Mouse (Mus musculus) testis, postnatal 14 days (tissue): ENCODE results near the gene Zkscan1.
"Not testable (repeated sequence)": the region's sequence is repeated elsewhere in the genome, so short reads cannot be mapped to it uniquely, and the experiment has no call there.

Experiments
- DNase-seq: peaks from one replicate; pipeline ENCODE4 v3.0.0; 2021; ENCODE audit warnings: low spot score

Zkscan1 gene

DNA sequence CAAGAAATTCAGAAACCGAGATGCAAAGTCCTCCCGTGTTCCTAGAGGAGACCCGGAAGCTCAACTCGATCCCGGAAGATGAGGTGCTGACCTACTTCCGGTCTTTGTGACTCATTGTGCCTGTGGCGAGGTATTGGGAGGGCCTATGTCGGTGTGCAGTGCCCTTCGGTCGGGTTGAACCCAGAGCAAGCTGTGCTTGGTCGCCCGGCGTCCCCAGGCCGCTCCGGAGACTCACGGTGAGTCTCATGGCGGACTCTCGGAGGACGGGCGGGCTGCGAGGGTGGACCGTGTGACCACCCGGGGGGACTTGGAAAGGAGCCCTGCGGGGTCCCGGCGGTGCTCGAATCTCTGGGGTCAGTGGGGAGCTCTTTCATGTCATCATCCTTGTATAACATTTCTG lies at the start of gene Zkscan1:
Zkscan1 (plus strand) TSS at position 89 of the 400 bp plus-strand sequence.
- DNase-seq = peak; percentile 86

DNA sequence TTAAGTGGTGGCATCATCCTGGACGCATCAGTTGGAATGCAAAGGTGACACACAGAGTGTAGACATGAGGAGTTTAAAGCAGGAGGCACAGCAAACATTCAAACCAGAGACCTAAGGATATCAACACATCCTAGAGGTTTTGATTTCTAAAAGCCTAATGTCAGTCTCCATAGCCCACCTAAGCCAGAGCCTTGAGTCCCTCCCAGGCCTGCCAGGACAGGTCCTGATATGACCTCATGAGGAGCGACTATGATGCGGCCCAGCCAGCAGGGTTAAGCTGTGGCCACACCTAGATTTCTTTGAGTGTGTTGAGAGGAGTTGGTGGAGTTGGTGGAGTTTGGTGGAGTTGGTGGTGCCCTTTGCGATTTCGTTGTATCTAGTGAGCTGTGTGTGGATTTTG lies 32.0 kb upstream of the Zkscan1 start, which contains the start of gene Smok3c:
Smok3c (plus strand) TSS at position 301 of the 400 bp plus-strand sequence.
- DNase-seq = not testable (repeated sequence)

DNA sequence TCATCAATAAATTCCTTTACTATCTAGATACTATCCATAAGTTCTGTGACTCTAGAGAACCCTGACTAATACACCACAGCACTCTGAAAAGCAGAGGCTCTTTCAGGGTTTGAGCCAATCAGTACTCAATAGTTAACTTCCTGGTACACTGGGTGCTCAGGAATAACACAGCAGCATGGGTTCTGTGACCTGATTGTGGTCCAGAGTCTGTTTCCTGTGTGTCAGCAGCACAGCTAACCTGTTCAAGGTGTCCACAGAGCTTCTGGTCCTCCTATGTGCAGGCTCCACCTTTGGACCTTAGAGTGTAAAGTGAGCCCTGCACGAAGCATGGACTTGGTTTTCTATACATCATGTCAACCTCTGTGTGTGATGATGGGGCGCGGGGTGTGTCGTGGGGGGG lies 11.1 kb upstream of the Zkscan1 start:
- no peak for DNase-seq

DNA sequence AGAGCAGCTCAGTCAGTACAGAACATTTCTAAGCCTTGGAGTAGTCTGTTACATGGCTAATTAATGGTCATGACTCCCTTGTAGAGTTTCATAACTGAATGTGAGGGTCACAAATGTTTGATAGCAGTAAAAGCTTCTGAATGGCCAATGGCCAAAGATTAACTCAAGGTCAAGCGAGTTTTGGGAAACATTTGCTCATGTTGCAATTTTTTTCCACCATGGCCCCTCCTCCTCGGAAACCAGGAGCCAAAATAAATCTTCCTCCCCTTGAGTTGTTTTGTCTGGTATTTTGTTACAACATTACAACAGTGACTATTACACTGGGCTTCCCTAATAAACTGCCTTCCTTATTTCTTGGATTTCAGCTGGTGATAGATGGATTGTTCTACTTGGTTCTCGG lies 9.2 kb upstream of the Zkscan1 start:
- no peak for DNase-seq

DNA sequence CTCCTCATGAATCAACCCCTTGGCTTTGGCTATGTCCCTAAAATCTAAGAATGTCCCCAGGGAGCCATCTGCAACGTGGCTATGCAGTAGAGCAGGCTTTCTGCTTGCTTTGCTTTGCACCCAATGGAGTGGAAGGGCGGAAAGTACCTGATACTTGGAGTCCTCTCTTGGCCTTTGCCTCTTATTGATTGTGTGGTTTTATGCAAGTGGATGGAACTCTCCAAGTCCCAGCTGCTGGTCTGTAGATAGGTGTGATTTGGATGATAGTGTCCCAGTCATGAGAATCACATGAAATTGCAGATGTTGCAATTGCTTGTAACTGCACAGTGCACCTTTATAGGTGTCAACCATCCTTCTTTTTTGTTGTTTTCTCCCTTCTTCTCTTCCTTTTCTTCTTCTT lies 8.7 kb upstream of the Zkscan1 start:
- DNase-seq = no peak

DNA sequence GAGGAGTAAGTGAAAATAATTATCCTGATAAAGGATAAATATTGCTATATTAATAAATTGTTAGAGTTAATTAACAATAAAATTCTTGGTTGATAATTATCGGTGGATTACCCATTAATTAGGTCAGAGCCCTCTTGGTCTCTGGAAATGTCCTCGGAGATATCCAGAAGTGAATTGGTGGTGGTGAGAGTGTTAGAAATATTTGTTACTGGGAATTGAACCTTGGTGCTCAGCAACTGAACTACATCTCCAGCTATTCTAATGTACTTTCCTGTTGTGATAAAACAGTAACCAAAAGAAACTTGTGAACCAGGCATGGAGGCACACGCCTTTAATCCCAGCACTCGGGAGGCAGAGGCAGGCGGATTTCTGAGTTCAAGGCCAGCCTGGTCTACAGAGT lies 4.4 kb upstream of the Zkscan1 start:
- no peak for DNase-seq

DNA sequence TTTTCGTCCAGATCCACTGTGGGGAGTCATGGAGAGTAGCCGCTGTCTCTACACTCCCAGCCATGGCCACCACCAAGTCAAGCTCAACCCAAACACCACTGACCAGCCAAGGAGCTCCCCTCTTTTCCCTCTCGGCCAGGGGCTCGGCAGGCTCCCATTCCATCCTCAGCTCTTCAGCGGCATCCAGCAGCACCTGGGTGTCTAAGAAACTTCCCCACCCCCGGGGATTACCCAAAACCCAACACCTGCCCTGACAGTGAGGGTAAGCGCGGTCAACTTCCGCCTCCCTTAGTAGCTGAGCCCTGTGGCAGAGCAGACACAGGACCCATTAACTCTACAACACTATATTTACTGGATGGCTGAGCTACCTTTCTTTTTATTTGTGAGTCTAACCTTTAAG lies 3.4 kb upstream of the Zkscan1 start:
- no peak for DNase-seq

DNA sequence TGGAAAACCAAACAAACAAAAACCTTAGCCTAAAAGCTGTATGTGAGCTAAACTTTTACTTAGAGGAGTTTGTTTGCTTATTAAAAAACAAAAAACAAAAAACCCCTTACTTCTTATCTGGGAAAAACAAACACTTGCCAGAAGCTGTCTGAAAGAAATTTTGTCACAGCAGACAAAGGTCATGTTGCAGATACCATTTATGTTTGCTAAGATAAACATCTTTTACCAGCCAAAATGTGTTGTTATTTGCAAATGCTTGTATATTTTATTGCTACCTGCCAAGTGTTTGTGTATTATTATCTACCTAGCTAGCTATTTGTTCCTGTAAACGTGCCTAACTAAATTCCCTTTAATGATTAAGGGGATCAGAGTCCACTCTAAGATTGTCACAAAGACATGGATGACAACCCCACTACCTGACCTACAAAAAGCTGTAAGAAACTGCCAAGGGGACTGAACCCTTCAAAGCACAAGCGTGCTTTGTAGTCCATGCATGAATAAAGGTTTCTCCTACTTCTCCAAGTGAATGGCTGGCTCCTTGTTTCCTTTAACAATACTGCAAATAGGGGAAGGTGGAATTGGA lies 1.5 kb upstream of the Zkscan1 start:
- DNase-seq = no peak

DNA sequence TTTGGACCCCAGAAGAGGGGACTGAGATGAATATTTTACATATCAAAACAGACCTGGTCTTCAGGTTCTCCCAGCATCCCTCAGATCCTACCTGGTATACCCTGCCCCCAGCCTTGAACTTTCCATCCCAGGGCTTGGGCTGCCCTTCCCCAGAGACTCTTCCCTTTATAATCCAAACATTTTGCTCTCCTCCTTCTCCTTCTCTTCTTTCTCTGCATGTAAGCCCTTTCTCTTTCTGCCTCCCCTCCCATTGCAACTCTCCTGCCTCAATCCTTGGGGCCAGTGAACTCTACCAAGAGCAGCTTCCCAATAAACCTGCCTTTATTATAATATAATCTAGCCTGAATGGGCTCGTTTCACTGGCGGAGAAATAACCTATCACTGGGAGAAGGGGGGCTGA lies 948 bp upstream of the Zkscan1 start:
- no peak for DNase-seq

DNA sequence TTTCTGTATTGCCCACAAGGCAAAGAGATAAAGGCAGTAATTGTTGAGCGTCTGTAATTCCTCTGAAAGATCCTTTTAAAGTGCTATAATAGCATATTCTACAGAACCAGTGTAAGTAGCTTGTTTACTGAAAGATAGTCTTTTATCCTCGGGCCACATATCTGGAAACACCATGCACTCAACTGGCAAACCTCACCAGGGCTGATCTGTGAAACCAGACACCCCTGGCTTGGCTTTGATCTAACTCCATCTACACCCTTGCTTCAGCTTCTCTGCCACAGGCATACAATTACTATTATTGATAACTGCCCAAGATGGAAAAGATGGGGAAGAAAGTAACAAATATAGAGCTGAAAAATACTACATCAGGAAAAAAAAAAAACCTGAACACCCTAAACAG lies 377 bp upstream of the Zkscan1 start:
- DNase-seq = no peak

DNA sequence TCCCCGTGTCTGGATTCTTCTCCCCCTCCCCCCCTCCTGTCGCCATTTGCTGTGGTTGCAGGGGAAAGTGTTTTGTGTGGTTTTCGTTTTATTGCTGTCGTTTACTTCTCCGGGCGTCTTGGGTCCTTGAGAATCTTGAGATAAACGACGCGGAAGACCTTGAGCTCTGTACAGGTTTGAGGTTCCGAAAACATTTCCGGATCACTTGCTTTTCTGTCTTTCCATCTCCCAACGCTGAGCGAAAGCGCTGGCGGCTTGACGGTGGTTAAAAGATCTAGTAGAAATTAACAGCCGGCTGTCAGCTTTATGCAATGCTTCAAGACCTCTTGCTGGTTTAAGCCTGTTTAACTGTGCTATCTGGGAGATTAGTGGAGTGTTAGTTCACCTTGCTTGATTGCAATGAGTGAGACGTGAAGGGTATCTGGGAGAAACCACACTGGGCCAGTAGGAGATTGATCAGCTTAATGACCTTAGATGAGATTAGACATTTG lies 582 bp downstream of the Zkscan1 start:
- DNase-seq = no peak

DNA sequence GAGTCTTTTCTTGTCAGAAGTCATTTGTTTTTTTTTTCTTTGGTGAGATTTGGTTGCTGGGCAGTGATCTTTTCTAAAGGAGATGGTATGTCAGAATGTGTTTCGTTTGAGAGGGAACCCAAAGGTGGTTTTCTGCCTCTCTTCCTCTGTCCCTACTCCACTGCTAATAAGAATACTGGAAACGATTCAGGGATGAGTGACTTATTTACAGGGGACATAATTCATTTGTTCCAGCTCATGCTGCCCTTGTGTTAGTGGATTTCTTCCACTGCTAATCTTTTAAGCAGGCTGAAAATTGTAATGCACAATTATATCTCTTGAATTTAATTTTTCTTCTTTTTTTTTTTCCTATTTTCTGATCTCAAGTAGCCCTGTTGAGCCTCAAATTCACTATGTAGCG lies 2.0 kb downstream of the Zkscan1 start:
- no peak for DNase-seq

DNA sequence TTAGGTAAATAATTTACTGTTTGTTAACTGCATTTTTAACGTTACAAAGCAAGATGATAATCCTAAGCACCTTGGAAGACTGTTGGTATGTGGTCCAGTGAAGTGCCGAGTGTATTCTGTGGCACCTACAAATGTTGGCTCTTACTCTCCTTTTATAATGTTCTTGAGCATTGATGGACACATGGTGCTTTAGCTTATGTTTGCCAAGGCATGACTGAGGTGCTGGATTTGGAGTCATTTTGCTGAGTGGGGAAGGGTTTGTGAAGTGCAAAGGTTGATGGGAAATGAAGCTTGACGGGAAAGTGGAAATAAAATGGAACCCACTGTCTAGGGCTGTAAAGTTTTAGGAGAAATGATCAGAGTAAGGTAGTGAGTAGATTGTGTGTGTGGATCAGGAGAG lies 3.5 kb downstream of the Zkscan1 start:
- DNase-seq = no peak

DNA sequence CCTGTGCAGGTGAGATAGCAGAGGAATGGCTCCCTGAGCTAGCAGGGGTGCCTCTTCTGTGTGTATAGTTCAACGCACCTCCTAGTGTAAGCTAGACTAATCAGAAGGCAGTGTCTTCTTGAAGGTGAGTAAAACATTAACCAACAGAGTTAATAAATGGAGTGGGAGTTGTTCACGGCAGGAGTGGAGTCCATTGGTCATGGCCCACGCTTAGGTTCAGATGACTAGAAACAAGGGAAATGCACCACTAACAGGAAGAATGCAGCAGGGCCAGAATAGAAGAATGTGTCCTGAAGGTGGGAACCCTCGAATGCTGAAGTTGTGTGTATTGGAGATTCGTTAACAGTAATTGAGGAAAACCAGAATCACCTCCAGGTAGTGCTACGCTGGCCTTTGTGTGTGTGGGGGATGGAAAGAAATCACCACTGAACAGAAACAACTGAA lies 4.2 kb downstream of the Zkscan1 start:
- DNase-seq = no peak

DNA sequence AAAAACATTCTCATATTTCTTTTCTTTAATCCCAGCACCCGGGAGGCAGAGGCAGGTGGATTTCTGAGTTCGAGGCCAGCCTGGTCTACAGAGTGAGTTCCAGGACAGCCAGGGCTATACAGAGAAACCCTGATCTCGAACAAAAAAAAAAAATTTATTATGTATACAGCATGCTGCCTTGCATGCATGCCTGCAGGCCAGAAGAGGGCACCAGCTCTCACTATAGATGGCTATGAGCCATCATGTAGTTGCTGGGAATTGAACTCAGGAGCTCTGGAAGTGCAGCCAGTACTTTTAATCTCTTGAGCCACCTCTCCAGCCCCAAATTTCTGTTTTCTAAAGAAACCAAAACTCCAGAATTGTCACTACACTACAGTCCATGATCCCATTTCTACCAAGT lies 5.4 kb downstream of the Zkscan1 start:
- DNase-seq = no peak

DNA sequence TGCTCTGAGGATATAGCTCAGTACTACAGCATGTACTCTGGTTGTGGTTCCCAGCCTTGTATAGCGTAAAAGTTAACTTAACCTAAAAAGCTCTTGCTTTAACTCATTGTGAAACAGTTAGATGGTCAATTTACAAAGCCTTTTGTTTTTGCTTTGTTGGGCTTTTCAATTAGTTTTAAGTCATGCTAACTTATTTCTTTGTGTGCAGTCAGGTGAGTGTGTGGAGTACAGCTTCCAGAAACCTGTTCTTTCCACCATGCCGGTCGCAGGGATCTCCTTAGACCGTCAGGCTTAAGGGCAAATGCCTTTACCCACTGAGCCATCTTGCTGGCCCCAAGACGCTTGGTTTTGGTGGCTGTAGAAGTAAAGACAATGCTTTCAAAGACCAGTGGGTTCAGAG lies 5.9 kb downstream of the Zkscan1 start:
- DNase-seq = no peak

DNA sequence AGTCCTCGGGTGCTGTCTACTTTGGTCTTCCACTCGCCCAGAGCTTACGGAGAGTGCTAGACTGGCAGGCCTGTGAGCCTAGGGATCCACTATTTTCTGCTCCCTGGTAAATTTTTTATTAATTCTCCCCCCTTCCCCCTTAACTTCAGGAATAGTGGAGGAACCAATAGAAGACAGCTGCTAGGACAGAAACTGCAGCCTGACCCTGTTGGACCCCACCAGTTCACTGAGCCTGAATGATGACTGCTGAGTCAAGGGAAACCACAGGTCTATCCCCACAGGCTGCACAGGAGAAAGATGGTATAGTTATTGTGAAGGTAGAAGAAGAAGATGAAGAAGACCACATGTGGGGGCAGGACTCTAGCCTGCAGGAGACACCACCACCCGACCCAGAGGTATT lies 7.9 kb downstream of the Zkscan1 start:
- DNase-seq = no peak

DNA sequence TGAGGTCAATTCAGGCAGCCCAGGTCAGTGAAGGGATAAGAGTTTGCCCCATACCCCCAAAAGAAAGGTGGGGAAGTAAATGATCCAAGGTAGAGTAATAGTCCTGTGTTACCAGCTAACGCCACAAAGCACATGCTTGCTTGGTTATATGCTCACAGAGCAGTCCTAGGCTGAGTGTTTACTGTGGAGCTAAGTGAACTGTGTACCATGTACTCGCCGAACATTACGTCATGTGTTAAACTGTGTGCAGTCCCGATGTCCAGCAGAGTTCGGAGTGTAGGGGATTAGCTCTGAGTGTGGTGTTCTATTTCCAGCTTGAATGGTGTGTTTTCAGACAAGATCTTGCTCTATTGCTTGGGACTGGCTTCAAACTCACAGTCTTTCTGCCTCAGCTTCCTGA lies 9.6 kb downstream of the Zkscan1 start:
- no peak for DNase-seq

DNA sequence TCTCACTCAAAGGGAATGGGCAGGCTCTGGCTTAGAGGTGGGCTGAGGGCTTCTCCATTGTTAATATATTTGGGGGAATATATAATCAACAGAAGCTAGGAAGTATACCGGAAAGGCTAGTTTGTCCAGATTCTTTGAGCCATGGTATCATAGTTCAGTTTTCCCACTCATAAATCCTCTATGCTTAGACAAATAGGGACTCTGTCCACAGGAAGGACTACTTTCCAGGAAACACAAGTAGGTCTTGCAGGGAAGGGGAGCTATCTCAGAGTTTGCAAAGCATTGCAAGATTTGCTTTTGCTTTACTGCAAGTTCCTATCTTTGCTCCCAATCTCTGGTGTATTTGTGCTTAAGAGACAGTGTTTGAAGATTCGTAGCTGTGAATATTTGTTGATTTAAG lies 20.1 kb downstream of the Zkscan1 start:
- DNase-seq = no peak

DNA sequence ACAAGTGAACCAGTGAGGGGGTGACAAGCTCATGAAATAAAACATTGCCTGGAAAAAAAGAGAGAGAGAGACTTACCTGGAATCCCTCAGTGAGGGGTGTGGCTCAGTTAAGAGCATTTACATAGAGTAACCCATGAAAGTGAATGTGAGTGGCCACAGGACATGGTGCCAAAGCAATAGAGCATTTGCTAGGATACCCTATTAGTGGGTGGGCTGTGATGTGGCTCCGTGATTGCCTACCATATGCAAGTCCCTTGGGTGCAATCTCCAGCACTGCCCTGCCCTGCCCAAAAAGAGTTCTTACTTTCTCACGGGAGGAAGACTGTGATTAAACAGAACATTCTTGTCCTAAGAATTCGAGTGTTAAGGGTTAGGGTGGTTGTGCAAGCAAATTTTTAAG lies 22.2 kb downstream of the Zkscan1 start:
- DNase-seq = no peak

DNA sequence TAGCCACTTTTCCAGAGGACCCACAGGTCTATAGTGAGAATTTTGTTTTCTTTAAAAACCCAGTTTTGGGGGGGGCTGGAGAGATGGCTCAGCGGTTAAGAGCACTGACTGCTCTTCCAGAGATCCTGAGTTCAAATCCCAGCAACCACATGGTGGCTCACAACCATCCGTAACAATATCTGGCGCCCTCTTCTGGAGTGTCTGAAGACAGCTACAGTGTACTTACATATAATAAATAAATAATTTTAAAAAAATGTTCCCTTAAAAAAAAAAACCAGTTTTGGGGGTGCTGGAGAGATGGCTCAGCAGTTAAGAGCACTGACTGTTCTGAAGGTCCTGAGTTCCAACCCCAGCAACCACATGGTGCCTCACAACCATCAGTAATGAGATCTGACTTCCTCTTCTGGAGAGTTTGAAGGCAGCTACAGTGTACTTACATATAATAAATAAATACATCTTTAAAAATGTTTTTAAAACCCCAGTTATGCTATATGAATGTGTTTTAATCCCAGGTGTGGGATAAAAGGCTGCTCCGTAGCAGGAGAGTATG lies 25.0 kb downstream of the Zkscan1 start:
- not testable (repeated sequence) for DNase-seq

DNA sequence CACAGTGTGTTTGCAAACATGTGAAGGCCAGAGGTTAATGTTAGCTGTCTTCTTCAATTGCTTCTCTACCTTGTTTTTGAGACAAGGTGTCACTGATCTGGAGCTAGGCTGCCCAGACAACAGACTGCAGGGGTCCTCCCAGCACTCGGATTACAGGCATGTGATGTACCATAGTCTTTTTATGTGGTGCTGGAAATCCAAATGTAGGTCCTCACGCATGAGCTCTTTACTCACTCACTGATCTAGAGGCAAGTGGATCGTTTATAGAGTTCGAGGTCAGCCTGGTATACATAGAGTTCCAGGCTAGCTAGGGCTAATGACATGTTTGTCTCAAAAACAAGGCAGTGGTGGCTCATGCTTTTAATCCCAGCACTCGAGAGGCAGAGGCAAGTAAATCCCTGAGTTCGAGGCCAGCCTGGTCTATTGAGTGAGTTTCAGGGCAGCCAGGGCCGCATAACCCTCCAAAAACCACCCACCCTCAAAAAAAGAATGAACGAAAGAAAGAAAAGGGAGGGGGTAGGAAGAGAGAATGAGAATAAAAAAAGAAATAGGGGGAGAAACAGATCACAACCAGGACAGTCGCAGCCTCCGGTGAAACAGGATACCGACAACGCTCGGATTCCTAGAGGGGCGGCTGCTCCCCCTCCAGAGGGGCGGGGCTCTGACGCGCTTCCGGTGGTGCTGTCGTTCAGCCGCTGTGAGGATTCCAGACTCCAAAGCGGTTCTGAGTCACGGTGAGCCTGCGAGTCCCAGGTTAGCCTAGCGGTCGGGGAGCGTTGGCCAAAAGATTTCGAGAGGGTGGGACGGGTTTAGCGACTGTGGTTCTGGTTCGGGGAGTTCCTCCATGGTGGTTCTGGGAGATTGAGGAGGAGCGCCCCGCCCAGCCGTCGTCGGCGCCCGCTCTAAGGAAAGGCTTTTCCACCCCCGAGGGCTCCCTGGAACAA lies 31.6 kb downstream of the Zkscan1 start, which contains the start of gene Zscan21:
Zscan21 (plus strand) TSS at position 649 of the 944 bp plus-strand sequence.
- peak; percentile 89 for DNase-seq
